Mouse (Mus musculus) left cerebral cortex, adult 8-10 months (tissue): ENCODE results near the gene Pon2. TPM values are rescaled to one million over a fixed set of nuclear protein-coding genes. Genes with fewer than 3 reads are reported as not detected.
"Not testable (repeated sequence)": the region's sequence is repeated elsewhere in the genome, so short reads cannot be mapped to it uniquely, and the experiment has no call there.

ENCODE experiments used
- DNase-seq, 2 experiments: peaks; one replicate each; pipeline ENCODE4 v3.0.0; 2022; ENCODE audit warnings: low spot score in 2 of 2
- total RNA-seq, 4 experiments: library from RNA; stranded (reverse); gene quantifications; 2 replicates each; pipeline ENCODE4 v1.2.4; 2022

The Pon2 gene
- total RNA-seq, 4 experiments from 2014 or later: 20.8 to 24.2 (median 23.0) TPM

DNA sequence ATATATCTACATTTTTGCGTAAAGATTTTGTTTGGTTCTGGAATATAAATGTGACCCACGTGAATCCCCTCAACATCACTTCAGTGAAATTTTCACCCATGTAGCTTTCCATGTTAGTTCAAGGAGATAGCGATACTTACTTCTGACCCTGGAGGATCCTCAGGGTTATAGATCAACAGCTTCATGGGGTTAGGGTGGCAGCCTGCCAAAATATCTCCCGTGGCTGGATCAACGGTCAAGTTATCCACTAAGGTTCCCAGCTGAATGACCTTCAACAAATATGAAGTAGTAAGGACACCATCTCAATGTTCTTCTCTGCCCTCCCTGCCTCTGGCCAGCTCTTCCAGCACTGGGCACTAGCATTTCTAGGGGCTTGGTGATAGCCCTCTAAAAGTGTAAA is 68.0 kb downstream of the Pon2 start:
- DNase-seq: no peak

DNA sequence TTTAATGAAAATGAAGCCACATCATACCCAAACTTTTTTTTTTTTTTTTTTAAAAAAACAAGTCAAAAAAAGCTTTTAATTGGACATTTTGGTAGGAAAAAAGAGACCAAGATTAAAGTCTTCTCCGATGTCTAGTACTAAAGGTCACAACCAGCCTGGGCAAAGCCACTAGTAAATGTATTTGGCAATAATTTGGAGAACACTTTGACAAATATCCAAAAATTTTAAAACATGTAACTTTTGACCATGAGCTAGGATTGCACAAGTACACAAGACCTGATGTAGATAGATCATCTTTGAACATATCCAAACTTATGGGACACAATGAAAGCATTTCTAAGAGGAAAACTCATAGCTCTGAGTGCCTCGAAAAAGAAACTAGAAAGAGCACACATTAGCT is 74.7 kb downstream of the Pon2 start:
- not testable (repeated sequence) for DNase-seq

DNA sequence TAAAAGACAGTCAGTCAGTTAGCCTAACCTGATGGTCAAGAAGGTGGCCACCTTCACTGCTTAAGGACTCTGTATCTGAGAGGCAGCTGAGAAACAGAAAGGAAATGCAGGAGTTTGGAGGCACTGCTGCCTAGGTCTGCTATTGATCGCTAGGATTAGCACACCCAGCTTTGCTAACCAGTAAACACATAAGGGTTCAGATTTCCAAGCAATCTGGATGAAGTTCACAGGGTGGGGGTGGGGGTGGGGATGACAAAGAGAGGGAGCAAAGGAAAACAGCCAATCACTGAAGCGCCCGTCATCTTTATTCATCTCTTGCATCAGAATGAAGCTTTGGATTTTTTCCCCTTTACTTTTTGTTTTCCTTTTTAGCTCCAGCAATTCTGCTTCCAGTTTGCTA is 76.2 kb downstream of the Pon2 start:
- no peak for DNase-seq

DNA sequence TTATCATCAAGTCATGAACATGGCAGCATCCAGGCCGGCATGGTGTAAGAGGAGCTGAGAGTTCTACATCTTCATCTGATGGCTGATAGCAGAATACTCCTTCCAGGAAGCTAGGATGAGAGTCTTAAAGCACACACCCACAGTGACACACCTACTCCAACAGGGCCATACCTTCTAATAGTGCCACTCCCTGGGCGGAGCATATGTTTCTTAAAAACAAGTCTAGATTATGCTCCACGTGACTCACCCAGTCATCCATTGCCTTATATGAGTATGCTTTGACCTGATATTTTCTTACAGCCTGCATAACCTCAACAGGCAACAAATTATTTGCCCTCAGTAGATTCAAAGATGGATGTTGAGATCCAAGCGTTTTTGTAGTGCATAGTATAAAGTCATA is 80.1 kb downstream of the Pon2 start:
- no peak for DNase-seq

Other genes with a start within 250 kb of the Pon2 start
- not detected for gene Pon1, start 104.5 kb downstream of the Pon2 start, total RNA-seq
- gene Pon3, start 42.2 kb downstream of the Pon2 start, total RNA-seq: 1 to 10 TPM; 2.2 to 4.9 (median 3.9) TPM
- 1 to 10 TPM in 1 of 4 experiments, under 1 TPM in 3; 0.48 to 1.3 (median 0.56) TPM for gene Asb4, start 84.9 kb upstream of the Pon2 start, total RNA-seq
- 10 to 100 TPM; 12.9 to 14.8 (median 14.0) TPM for gene Pdk4, start 197.9 kb upstream of the Pon2 start, total RNA-seq